Mouse (Mus musculus) megakaryocyte-erythroid progenitor cell, adult 5-6 weeks (primary cell): ENCODE results near the gene Ehbp1. TPM values are rescaled to one million over a fixed set of nuclear protein-coding genes. Genes with fewer than 3 reads are reported as not detected.

Experiments used
- ATAC-seq: replicated peaks from 2 replicates; pipeline ENCODE4 v1.8.0; 2016; ENCODE audit warnings: mild to moderate bottlenecking, inconsistent platforms; ENCODE audit not compliant: severe bottlenecking, poor library complexity, low FRiP score, low TSS enrichment
- total RNA-seq, 2 experiments: library from RNA; stranded (forward) in 1 of 2; stranded (reverse) in 1 of 2; fragments of 200-1000, 215-1000 nt in 1 of 2; fragments of >200 nt in 1 of 2; fragmentation: Nextera tagmentation in 1 of 2; gene quantifications; 2 replicates each; pipeline ENCODE4 v1.2.3; 2014 to 2017

Gene Ehbp1
- total RNA-seq, 2 experiments from 2014 or later, result 10.0 to 11.1 TPM

DNA sequence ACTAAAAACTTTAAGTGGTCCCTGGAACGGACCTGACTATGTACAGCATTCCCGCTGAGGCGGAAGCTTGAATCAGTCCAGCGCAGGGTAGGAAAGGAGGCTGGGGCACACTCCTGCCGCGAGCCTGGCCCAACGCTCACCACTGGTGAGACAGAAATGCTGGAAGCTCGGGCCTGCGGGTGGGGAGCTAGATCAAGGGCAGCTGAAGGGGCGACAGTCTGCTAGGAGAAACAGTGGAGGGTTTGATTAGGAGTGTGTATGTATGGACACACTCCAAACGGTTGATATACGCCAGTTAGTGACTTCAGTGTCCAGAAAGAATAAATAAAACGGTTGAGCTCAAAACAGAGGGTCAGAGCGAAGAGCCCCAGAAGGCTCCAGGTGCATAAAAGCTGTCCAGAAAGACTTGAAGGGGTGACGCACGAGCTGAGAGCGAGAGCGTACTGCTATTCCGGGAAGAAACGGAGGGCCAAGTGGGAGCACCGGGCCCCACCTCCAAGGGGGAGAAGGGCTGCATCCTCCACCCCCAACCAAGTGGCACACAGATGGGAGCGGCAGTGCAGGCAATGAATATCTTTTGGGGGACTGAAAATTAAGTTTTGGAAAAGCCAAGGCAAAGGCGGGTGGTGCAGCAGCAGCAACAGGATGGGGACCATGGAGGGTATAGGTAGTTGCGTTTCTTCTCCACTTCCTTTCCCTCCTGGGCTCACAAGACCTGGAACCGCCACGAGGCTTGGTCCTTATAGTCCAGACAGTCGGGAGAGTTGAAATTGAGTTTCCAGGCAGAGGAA lies 346.4 kb downstream of the Ehbp1 start:
- no peak for ATAC-seq

DNA sequence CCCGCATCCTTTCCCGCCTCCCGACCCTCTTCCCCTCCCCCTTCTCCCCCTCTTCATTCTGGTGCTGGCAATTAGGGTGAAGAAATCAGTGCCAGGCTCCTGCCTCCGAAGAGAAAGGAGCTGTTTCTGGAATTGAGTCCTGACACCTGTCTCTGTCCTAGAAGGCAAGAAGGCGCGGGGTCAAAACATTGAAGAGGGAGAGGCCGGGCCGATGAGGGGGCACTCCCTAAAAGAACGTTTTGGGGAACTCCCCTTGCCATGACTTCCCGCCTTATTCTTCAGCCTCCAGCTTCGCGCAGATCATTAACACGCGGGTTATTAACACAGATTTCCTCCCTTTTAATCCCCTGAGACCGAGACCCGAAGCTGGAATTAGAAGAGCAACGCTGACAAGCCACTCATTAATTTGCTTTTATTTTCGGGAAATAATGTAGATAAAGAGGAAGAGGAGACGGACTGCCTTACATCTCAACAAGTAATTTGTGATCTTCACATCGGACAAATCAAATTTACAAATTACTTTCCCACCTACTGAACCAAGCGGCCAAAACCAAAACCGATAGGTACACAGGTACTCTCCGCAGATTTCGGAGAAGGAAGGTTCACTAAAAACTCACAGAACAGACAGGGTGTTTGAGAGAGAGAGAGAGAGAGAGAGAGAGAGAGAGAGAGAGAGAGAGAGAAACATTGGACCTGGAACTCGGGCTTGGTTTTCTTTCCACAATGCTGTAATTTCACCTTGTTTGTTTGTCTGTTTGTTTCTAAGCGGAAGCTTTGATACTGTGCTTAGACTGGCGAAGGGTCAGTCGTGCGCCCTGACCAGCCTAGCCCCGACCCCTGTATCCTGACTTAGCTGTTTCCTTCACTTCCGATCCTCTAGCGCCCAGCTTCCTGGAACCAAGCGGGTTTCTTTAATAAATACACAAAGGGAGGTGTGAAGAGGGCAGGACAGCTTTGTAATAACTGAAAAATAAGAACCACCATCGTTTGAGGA lies 347.4 kb downstream of the Ehbp1 start:
- ATAC-seq, result no peak

- no peak for ATAC-seq
These were observed 348.3 kb downstream of the Ehbp1 start for GRCm38 (mm10) chr11:21993597-21994376.

DNA sequence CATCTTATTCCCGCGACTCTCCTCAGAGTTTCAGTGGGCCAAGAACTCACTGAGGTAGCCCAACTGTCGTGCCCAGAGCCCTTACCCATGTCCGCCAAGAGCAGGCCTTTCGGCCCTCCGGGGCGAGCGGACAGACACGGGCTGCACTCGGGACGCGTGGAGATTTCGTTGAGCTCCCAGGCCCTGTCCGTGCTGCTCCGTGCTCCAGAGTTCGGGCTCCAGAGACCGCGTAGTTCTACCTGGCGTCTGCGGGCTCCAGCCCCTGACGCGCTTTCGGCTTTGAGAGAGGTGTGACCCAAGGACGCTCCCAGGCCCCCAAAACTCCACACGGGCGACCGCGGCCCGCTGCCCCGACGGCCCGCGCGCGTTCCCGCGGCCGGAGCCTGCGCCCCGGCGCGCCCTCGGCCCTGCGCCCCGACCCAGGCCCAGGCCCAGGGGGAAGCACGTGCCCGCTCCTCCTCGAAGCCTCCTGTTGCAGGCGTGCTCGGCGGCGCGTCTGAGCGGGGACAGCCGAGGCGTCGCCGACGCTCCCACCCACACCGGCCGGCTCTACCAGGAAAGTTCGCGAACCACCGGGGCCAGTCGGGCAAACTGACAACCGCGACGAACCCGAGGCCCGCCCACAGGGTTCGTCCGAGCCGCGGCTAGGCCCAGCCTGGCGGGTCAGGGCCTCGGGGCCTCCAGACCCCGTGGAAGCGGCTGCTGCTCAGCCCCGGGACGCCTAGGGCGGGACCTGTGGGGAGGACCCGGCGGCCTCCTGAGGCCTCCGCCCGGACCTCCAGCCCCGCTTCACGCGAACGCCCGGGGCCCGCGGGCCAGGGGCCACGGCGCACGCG lies 349.1 kb downstream of the Ehbp1 start:
- 0 out of 2 replicates have a peak, but pooled peaks have one; percentile 35 for ATAC-seq

DNA sequence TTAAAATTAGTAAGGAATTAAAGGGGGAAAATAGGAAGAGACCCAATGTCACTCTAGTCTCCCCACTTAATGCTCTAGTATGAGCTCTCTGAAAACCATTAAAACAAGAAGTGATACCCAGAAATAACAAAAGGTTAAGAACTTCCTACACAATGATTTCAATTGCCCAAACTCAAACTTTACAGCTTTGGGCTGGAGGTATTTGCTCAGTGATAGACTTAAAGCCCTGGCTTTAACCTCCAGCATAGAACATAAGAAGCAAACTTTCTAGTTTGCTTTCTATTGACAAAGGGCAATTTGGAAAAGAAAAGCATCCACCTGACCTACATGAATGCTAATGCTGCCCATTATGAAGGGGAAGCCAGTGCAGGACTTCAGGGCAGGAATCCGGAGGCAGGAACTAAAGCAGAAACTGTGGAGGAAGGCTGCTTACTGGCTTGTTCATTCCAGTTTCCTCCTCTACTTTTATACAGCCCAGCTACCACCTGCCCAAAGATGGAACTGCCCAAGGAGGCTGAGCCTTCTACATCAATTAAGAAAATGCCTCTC lies 353.6 kb downstream of the Ehbp1 start:
- no peak for ATAC-seq

GRCm38 (mm10) chr11:21985118-21985517 lies 357.0 kb downstream of the Ehbp1 start:
- ATAC-seq, result no peak

- ATAC-seq, result no peak
These were observed 368.0 kb downstream of the Ehbp1 start for GRCm38 (mm10) chr11:21974005-21974531.

- ATAC-seq, result no peak
These were observed 368.5 kb downstream of the Ehbp1 start for GRCm38 (mm10) chr11:21973597-21973996.

DNA sequence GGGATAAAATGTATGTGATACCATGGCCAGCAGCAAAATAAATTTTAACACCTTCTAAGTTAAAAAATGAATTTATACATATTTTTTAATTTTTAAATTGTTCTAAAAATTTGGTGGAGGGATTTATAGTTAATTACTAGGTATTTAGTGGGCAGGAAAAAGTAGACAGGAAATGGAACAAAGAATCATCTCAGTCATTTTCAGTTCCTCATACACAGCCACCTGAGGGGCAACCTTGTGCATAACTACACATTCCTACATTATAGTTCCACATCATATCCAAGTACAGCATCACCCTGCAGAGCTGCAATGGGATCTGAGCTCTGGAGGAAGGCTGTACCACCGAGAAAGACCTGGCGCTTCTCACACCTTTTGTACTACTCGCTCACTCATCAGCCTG lies 373.2 kb downstream of the Ehbp1 start:
- ATAC-seq, result no peak

Other genes starting within 250 kb of the Ehbp1 start
- 0.62 and 4.5 TPM in 2 replicates for gene Tmem17, start 169.8 kb upstream of the Ehbp1 start, total RNA-seq (2014; fragmentation: Nextera tagmentation)
- gene Tmem17, start 169.8 kb upstream of the Ehbp1 start, total RNA-seq (2017), result 5.7 and 10.6 TPM in 2 replicates